Mouse (Mus musculus) CH12.LX (cell line): ENCODE measurements at regions not wholly inside any gene's neighbourhood (a gene's known extent, or its start where the extent isn't known, plus 50 kb on each side); places are given as distances from the start of the nearest gene placed in this dataset.

Experiments
- CTCF ChIP-seq, 2 experiments: IDR thresholded peaks in 1 of 2; conservative IDR thresholded peaks in 1 of 2; 2 replicates each; pipeline ENCODE4 v1.5.1; 2011 to 2012; ENCODE audit warnings: low read depth in 2 of 2, low read length in 2 of 2, improper control_type of control experiment in 1 of 2, inconsistent platforms in 1 of 2, mild to moderate bottlenecking in 1 of 2, moderate library complexity in 1 of 2
- E2F4 ChIP-seq: IDR thresholded peaks from 2 replicates; pipeline ENCODE4 v1.6.1; 2011; ENCODE audit warnings: low read depth, low read length, improper control_type of control experiment; ENCODE audit not compliant: insufficient replicate concordance
- MAX ChIP-seq: IDR thresholded peaks from 2 replicates; pipeline ENCODE4 v1.6.1; 2011; ENCODE audit warnings: low read length, improper control_type of control experiment
- POLR2A ChIP-seq: IDR thresholded peaks from 2 replicates; pipeline ENCODE4 v1.6.1; 2011; ENCODE audit warnings: low read depth, mild to moderate bottlenecking, improper control_type of control experiment, low read length
- TBP ChIP-seq: conservative IDR thresholded peaks from 2 replicates; pipeline ENCODE4 v1.6.1; 2011; ENCODE audit warnings: low read depth, low read length, improper control_type of control experiment

- TF ChIP-seq POLR2A (no peak), MAX (no peak), CTCF (conservative IDR thresholded peaks at IDR 0.05 in 1 of 2, IDR thresholded peaks at IDR 0.05 in 1 of 2; ENCODE audit: low read depth in 2 of 2, low read length in 2 of 2) (no peak), E2F4 (no peak), TBP (no peak)
These were observed 629.2 kb downstream of the Tbl1xr1 start for GRCm38 (mm10) chr3:22705673-22706072.
